Mouse (Mus musculus) neural tube, embryonic 14.5 days (tissue): ENCODE data around the gene R3hdm2. TPM values are rescaled to one million over a fixed set of nuclear protein-coding genes. Genes with fewer than 3 reads are reported as not detected.

Experiments used
- ATAC-seq: fragments of 200-750 bp; cut with Nextera tagmentation; 2 replicates; pipeline ENCODE4 v1.8.0; 2017; ENCODE audit warnings: low read depth, mild to moderate bottlenecking, moderate TSS enrichment, moderate library complexity
- H3K27ac ChIP-seq: fragments of 300-500 bp; sonication (generic); 2 replicates; pipeline ENCODE4 v1.5.1; 2014; ENCODE audit warnings: low read depth, mild to moderate bottlenecking, control low read depth, low read length, moderate library complexity, mixed read lengths
- H3K27me3 ChIP-seq: fragments of 300-500 bp; sonication (generic); 2 replicates; pipeline ENCODE4 v1.6.1; 2014; ENCODE audit warnings: low read length; ENCODE audit not compliant: control insufficient read depth, insufficient read depth
- H3K36me3 ChIP-seq: fragments of 300-500 bp; sonication (generic); 2 replicates; pipeline ENCODE4 v1.6.1; 2014; ENCODE audit warnings: low read length, mixed read lengths; ENCODE audit not compliant: control insufficient read depth, insufficient read depth
- H3K4me1 ChIP-seq: fragments of 300-500 bp; sonication (generic); 2 replicates; pipeline ENCODE4 v1.6.1; 2014; ENCODE audit warnings: low read length; ENCODE audit not compliant: control insufficient read depth, insufficient read depth
- H3K4me2 ChIP-seq: fragments of 300-500 bp; sonication (generic); 2 replicates; pipeline ENCODE4 v1.6.1; 2014; ENCODE audit warnings: mild to moderate bottlenecking, low read depth, low read length, control low read depth
- H3K4me3 ChIP-seq: fragments of 300-500 bp; sonication (generic); 2 replicates; pipeline ENCODE4 v1.5.1; 2014; ENCODE audit warnings: low read depth, low read length, control low read depth, mixed read lengths
- H3K9ac ChIP-seq: fragments of 300-500 bp; sonication (generic); replicated peaks from 2 replicates; pipeline ENCODE4 v1.6.1; 2014; ENCODE audit warnings: low read depth, mild to moderate bottlenecking, control low read depth, low read length, mixed read lengths
- H3K9me3 ChIP-seq: fragments of 300-500 bp; sonication (generic); 2 replicates; pipeline ENCODE4 v1.6.1; 2016; ENCODE audit warnings: low read length; ENCODE audit not compliant: control insufficient read depth
- WGBS: fragments of 180-500 bp; shearing (Covaris S2); extraction: QIAGEN DNeasy Blood & Tissue Kit; methylation state at CpG from one replicate; pipeline ENCODE4 v1.1.7; 2014; 5-methylcytosine and 5-hydroxymethylcytosine counted together
- polyA plus RNA-seq: library from polyadenylated mRNA; unstranded; fragments of >200 nt; fragmentation: Nextera tagmentation; extraction: Ambion mirVana; gene quantifications from 2 replicates; pipeline ENCODE4 v1.2.1, GENCODE M21; 2014

Gene R3hdm2
- polyA plus RNA-seq, 1 experiment from 2014 or later: 36.2 TPM

- 0% methylated on average over 43 of the region's 78 CpGs for WGBS
- Histone ChIP-seq H3K36me3 (peaks cover 11% of the 10 kb centered on the region; the same call in 1 of the 2 replicates), H3K4me1 (peaks cover 62% of the 10 kb centered on the region), H3K4me2 (peak within 1 kb of the TSS; percentile 86), H3K9me3 (no peaks in the 10 kb centered on the region), H3K4me3 (peak within 1 kb of the TSS; percentile 67), H3K27me3 (no peaks in the 10 kb centered on the region), H3K9ac (peak within 1 kb of the TSS; percentile 72), H3K27ac (peak within 1 kb of the TSS; percentile 84)
- no peak for ATAC-seq
Observed at GRCm38 (mm10) chr10:127534036-127534928, 154.2 kb downstream of the R3hdm2 start, which contains the start of gene Nxph4. Nxph4 (minus strand) TSS chr10:127534559.

DNA sequence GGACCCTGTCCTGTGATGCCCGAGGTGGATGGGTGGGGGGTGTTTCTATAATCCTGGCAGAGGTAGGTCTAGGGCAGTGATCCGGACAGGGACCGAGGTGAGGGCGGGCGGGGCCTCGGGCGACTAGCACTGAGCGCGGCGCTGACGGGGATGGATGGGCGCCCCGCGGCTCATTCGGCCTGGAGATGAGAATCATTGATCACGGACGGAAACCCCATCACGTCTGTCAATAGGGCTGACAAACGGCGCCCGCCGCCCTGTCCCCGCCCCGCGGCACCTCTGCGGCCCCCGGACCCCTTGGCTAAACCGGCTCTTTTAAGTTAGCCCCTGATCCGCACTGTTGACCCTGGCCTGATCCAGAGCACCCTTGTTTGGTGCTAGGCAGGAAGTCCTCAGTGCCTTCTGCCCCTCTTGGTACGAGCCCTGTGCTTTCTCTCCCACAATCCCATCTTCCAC, 154.8 kb downstream of the R3hdm2 start:
- Histone ChIP-seq H3K27me3 (no peaks in the 10 kb centered on the region), H3K27ac (peak overlapping the region; percentile 84; the same call in 1 of the 2 replicates), H3K4me1 (peaks cover 55% of the 10 kb centered on the region), H3K36me3 (peaks cover 18% of the 10 kb centered on the region; the same call in 1 of the 2 replicates), H3K4me2 (peak overlapping the region; percentile 86), H3K9ac (peak overlapping the region; percentile 72), H3K9me3 (no peaks in the 10 kb centered on the region), H3K4me3 (peak overlapping the region; percentile 67)
- peak; percentile 19; the same call in 1 of the 2 replicates for ATAC-seq
- 2% methylated on average over 25 of the region's 30 CpGs for WGBS

GRCm38 (mm10) chr10:127536586-127537314, 156.6 kb downstream of the R3hdm2 start:
- Histone ChIP-seq H3K27me3 (no peaks in the 10 kb centered on the region), H3K4me2 (peak overlapping the region; percentile 23; the same call in 1 of the 2 replicates), H3K9ac (no peak overlapping the region), H3K27ac (peak overlapping the region; percentile 62), H3K9me3 (no peaks in the 10 kb centered on the region), H3K36me3 (peaks cover 33% of the 10 kb centered on the region), H3K4me3 (no peak overlapping the region), H3K4me1 (peaks cover 41% of the 10 kb centered on the region)
- peak; percentile 12; the same call in 1 of the 2 replicates for ATAC-seq
- WGBS: 9% methylated on average over 8 of the region's 8 CpGs

DNA sequence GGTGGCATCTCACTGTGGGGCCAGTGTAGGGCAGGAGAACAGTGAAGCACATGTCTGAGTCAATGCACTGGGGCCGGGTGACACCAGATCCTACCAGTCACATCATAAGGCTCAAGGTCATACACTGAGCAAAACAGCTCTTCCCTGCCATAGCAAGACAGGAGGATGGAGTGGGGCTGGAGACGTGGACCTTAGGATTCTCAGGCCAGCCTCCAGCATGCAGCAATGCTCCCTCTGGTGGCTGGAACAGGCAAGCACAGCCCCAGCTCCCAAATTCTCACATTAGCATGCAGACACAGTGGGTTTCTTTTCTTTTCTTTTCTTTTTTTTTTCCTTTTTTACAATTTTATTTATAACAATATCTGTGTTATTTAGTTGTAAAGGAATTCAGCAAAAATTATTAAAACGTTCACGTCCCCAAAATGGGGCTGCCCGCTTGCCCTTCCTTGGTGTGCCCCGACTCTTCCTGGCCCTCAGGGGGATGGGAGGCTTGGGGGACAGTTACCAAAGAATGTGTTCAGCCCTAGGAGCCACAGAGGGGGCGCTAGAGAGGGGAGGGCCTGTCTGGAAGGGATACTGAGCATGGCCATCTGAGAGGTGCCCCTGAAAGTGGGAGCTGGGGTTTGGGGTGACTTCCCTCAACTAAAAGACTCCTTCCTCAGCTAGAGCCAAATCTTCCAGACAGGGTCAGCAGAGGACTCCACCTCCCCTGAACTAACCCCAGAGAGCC, 157.9 kb downstream of the R3hdm2 start:
- H3K9me3 ChIP-seq: no peaks in the 10 kb centered on the region
- H3K4me2 ChIP-seq: no peak overlapping the region
- peaks cover 36% of the 10 kb centered on the region for H3K4me1 ChIP-seq
- H3K4me3 ChIP-seq: no peak overlapping the region
- WGBS: 22% methylated on average over 7 of the region's 7 CpGs
- peak; percentile 12; the same call in 1 of the 2 replicates for ATAC-seq
- H3K27ac ChIP-seq: 0 out of 2 replicates have a peak overlapping the region, but pooled peaks have one; percentile 57
- peaks cover 44% of the 10 kb centered on the region for H3K36me3 ChIP-seq
- no peak overlapping the region for H3K9ac ChIP-seq
- no peaks in the 10 kb centered on the region for H3K27me3 ChIP-seq

- Histone ChIP-seq H3K4me2 (no peak overlapping the region), H3K9ac (no peak overlapping the region), H3K4me1 (peaks cover 8% of the 10 kb centered on the region; the same call in 1 of the 2 replicates), H3K36me3 (peaks cover 71% of the 10 kb centered on the region), H3K27me3 (no peaks in the 10 kb centered on the region), H3K27ac (no peak overlapping the region), H3K4me3 (no peak overlapping the region), H3K9me3 (no peaks in the 10 kb centered on the region)
- 99% methylated on average over 8 of the region's 8 CpGs for WGBS
- no peak for ATAC-seq
Observed at GRCm38 (mm10) chr10:127541510-127541909, 161.4 kb downstream of the R3hdm2 start.

DNA sequence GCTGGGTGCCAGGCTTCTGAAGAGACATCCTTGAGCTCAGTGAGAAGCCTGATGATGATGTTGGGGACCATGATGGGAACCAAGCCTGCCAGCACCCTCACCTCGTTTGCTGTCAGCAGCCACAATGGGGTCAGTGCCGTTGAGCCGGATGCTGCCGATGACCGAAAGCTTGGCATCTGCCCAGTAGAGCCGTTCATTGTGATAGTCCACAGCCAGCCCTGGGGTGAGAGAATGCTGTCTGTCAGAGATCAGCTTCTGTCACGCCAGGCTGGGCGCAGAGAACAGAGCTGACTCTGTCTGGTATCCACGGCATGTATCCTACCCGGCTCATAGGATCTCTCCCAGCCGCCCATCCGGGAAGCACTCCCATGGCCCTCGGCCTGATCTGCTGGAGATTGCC, 162.0 kb downstream of the R3hdm2 start:
- Histone ChIP-seq H3K27me3 (no peaks in the 10 kb centered on the region), H3K9ac (0 out of 2 replicates have a peak overlapping the region, but pooled peaks have one; percentile 11), H3K4me1 (peaks cover 4% of the 10 kb centered on the region; the same call in 1 of the 2 replicates), H3K4me2 (no peak overlapping the region), H3K36me3 (peaks cover 75% of the 10 kb centered on the region), H3K27ac (no peak overlapping the region), H3K9me3 (no peaks in the 10 kb centered on the region), H3K4me3 (no peak overlapping the region)
- 0 out of 2 replicates have a peak, but pooled peaks have one; percentile 3 for ATAC-seq
- WGBS: 74% methylated on average over 13 of the region's 13 CpGs

GRCm38 (mm10) chr10:127542720-127543119, 162.6 kb downstream of the R3hdm2 start:
- ATAC-seq: 0 out of 2 replicates have a peak, but pooled peaks have one; percentile 7
- no peak overlapping the region for H3K4me2 ChIP-seq
- peaks cover 82% of the 10 kb centered on the region for H3K36me3 ChIP-seq
- H3K9ac ChIP-seq: 0 out of 2 replicates have a peak overlapping the region, but pooled peaks have one; percentile 11
- WGBS: 31% methylated on average over 6 of the region's 6 CpGs
- no peak overlapping the region for H3K27ac ChIP-seq
- no peaks in the 10 kb centered on the region for H3K9me3 ChIP-seq
- H3K27me3 ChIP-seq: no peaks in the 10 kb centered on the region
- H3K4me1 ChIP-seq: peaks cover under 1% of the 10 kb centered on the region; the same call in 1 of the 2 replicates
- H3K4me3 ChIP-seq: no peak overlapping the region

DNA sequence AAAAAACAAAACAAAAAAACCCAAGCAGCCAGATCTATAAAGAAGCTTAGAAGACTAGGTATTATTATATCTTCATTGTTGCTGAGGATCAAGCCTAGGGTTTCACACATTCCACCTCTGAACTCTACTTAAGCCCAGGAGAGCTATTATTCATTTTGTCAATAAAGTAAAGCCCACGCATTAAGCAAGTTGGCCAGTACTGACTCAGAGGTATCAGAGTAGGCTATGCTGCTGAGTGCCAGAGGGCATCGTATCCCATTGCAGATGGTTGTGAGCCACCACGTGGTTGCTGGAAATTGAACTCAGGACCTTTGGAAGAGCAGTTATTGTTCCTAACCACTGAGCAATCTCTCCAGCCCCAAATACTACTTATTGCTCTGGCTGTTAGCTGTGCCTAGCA, 163.8 kb downstream of the R3hdm2 start:
- no peaks in the 10 kb centered on the region for H3K4me1 ChIP-seq
- H3K4me3 ChIP-seq: no peak overlapping the region
- H3K4me2 ChIP-seq: no peak overlapping the region
- H3K27me3 ChIP-seq: no peaks in the 10 kb centered on the region
- no peak overlapping the region for H3K27ac ChIP-seq
- H3K36me3 ChIP-seq: peaks cover 86% of the 10 kb centered on the region
- 72% methylated on average over 3 of the region's 3 CpGs for WGBS
- no peak for ATAC-seq
- H3K9me3 ChIP-seq: no peaks in the 10 kb centered on the region
- no peak overlapping the region for H3K9ac ChIP-seq
